Mouse (Mus musculus) hindbrain, embryonic 13.5 days (tissue): ENCODE data around the gene a. TPM values are rescaled to one million over a fixed set of nuclear protein-coding genes. Genes with fewer than 3 reads are reported as not detected.
A peak's percentile ranks its signal among the peaks of the same experiment; 100 is the strongest.
"Not testable (repeated sequence)": the region's sequence is repeated elsewhere in the genome, so short reads cannot be mapped to it uniquely, and the experiment has no call there.

Experiments used
- ATAC-seq: fragments of 200-750 bp; cut with Nextera tagmentation; 2 replicates; pipeline ENCODE4 v1.8.0; 2017; ENCODE audit warnings: moderate TSS enrichment; ENCODE audit not compliant: low FRiP score
- H3K27ac ChIP-seq: fragments of 300-500 bp; sonication (generic); 2 replicates; pipeline ENCODE4 v1.5.1; 2015; ENCODE audit warnings: inconsistent platforms, mild to moderate bottlenecking, moderate library complexity
- H3K27me3 ChIP-seq: fragments of 300-500 bp; sonication (generic); 2 replicates; pipeline ENCODE4 v1.6.1; 2015; ENCODE audit warnings: mild to moderate bottlenecking, inconsistent platforms
- H3K36me3 ChIP-seq: fragments of 300-500 bp; sonication (generic); 2 replicates; pipeline ENCODE4 v1.6.1; 2015; ENCODE audit warnings: mild to moderate bottlenecking, inconsistent platforms
- H3K4me1 ChIP-seq: fragments of 300-500 bp; sonication (generic); replicated peaks from 2 replicates; pipeline ENCODE4 v1.6.1; 2015; ENCODE audit warnings: inconsistent platforms
- H3K4me2 ChIP-seq: fragments of 300-500 bp; sonication (generic); 2 replicates; pipeline ENCODE4 v1.6.1; 2015; ENCODE audit warnings: inconsistent platforms, mild to moderate bottlenecking, moderate library complexity
- H3K4me3 ChIP-seq: fragments of 300-500 bp; sonication (generic); 2 replicates; pipeline ENCODE4 v1.5.1; 2015; ENCODE audit warnings: mild to moderate bottlenecking, inconsistent platforms
- H3K9ac ChIP-seq: fragments of 300-500 bp; sonication (generic); 2 replicates; pipeline ENCODE4 v1.6.1; 2015; ENCODE audit warnings: mild to moderate bottlenecking, inconsistent platforms
- H3K9me3 ChIP-seq: fragments of 300-500 bp; sonication (generic); 2 replicates; pipeline ENCODE4 v1.6.1; 2016; ENCODE audit warnings: inconsistent platforms
- WGBS: fragments of 180-500 bp; shearing (Covaris S2); methylation state at CpG from one replicate; pipeline ENCODE4 v1.1.7; 2015; 5-methylcytosine and 5-hydroxymethylcytosine counted together
- polyA plus RNA-seq: library from polyadenylated mRNA; unstranded; fragments of >200 nt; fragmentation: Nextera tagmentation; extraction: Ambion mirVana; gene quantifications from 2 replicates; pipeline ENCODE4 v1.2.1, GENCODE M21; 2015

a gene
- polyA plus RNA-seq, 1 experiment from 2014 or later, result 1.4 TPM

- no peak for ATAC-seq
- no peaks in the 10 kb centered on the region for H3K27me3 ChIP-seq
- H3K27ac ChIP-seq, result no peak overlapping the region
- no peak overlapping the region for H3K4me2 ChIP-seq
- H3K4me1 ChIP-seq, result no peaks in the 10 kb centered on the region
- 82% methylated on average over 4 of the region's 4 CpGs for WGBS
- no peak overlapping the region for H3K4me3 ChIP-seq
- H3K9me3 ChIP-seq, result no peaks in the 10 kb centered on the region
- H3K36me3 ChIP-seq, result no peaks in the 10 kb centered on the region
- H3K9ac ChIP-seq, result no peak overlapping the region
Measured at GRCm38 (mm10) chr2:155039956-155040355, 248.8 kb downstream of the a start.

GRCm38 (mm10) chr2:155044542-155044941 lies 253.3 kb downstream of the a start:
- Histone ChIP-seq H3K27me3 (no peaks in the 10 kb centered on the region), H3K4me1 (no peaks in the 10 kb centered on the region), H3K4me3 (no peak overlapping the region), H3K9ac (no peak overlapping the region), H3K27ac (no peak overlapping the region), H3K36me3 (no peaks in the 10 kb centered on the region), H3K9me3 (no peaks in the 10 kb centered on the region), H3K4me2 (no peak overlapping the region)
- no peak for ATAC-seq
- 89% methylated on average over 3 of the region's 3 CpGs for WGBS

- no peak for ATAC-seq
- Histone ChIP-seq H3K4me3 (no peak overlapping the region), H3K4me2 (no peak overlapping the region), H3K27me3 (no peaks in the 10 kb centered on the region), H3K9me3 (no peaks in the 10 kb centered on the region), H3K4me1 (peaks cover 2% of the 10 kb centered on the region), H3K9ac (no peak overlapping the region), H3K27ac (no peak overlapping the region), H3K36me3 (no peaks in the 10 kb centered on the region)
- WGBS, result 70% methylated on average over 3 of the region's 3 CpGs
Measured at GRCm38 (mm10) chr2:155045075-155045474, 253.9 kb downstream of the a start.

GRCm38 (mm10) chr2:155046803-155047202 lies 255.6 kb downstream of the a start:
- Histone ChIP-seq H3K27ac (no peak overlapping the region), H3K4me1 (peaks cover 13% of the 10 kb centered on the region), H3K4me3 (no peak overlapping the region), H3K9me3 (no peaks in the 10 kb centered on the region), H3K4me2 (no peak overlapping the region), H3K27me3 (no peaks in the 10 kb centered on the region), H3K9ac (no peak overlapping the region), H3K36me3 (no peaks in the 10 kb centered on the region)
- WGBS, result 88% methylated on average over 2 of the region's 2 CpGs
- no peak for ATAC-seq

GRCm38 (mm10) chr2:155047452-155048178 lies 256.4 kb downstream of the a start:
- WGBS, result 68% methylated on average over 7 of the region's 7 CpGs
- Histone ChIP-seq H3K27me3 (no peaks in the 10 kb centered on the region), H3K9ac (no peak overlapping the region)

GRCm38 (mm10) chr2:155050108-155050503 lies 258.9 kb downstream of the a start:
- WGBS, result 21% methylated on average over 5 of the region's 5 CpGs
- H3K4me3 ChIP-seq, result peak overlapping the region; percentile 55
- peak overlapping the region; percentile 69 for H3K4me2 ChIP-seq
- no peaks in the 10 kb centered on the region for H3K9me3 ChIP-seq
- no peaks in the 10 kb centered on the region for H3K36me3 ChIP-seq
- ATAC-seq, result peak; percentile 9; the same call in 1 of the 2 replicates
- H3K27me3 ChIP-seq, result no peaks in the 10 kb centered on the region
- peaks cover 14% of the 10 kb centered on the region for H3K4me1 ChIP-seq
- H3K27ac ChIP-seq, result peak overlapping the region; percentile 92
- H3K9ac ChIP-seq, result peak overlapping the region; percentile 87

More at GRCm38 (mm10) chr2:155047452-155048178, 256.4 kb downstream of the a start:
- peaks cover 14% of the 10 kb centered on the region for H3K4me1 ChIP-seq
- no peak overlapping the region for H3K27ac ChIP-seq
- ATAC-seq, result no peak
- no peaks in the 10 kb centered on the region for H3K36me3 ChIP-seq
- no peak overlapping the region for H3K4me2 ChIP-seq
- no peak overlapping the region for H3K4me3 ChIP-seq
- no peaks in the 10 kb centered on the region for H3K9me3 ChIP-seq

- ATAC-seq, result peak; percentile 97
- Histone ChIP-seq H3K27ac (peak overlapping the region; percentile 92), H3K9ac (peak overlapping the region; percentile 87), H3K4me1 (peaks cover 14% of the 10 kb centered on the region), H3K27me3 (no peaks in the 10 kb centered on the region), H3K4me2 (peak overlapping the region; percentile 69), H3K9me3 (no peaks in the 10 kb centered on the region), H3K36me3 (no peaks in the 10 kb centered on the region), H3K4me3 (peak overlapping the region; percentile 55)
- WGBS, result under 1% methylated on average over 45 of the region's 45 CpGs
Measured at GRCm38 (mm10) chr2:155050504-155051236, 259.5 kb downstream of the a start.

GRCm38 (mm10) chr2:155051622-155052351 lies 260.6 kb downstream of the a start:
- 29% methylated on average over 9 of the region's 9 CpGs for WGBS

GRCm38 (mm10) chr2:155052681-155053080 lies 261.5 kb downstream of the a start:
- H3K4me1 ChIP-seq, result peaks cover 14% of the 10 kb centered on the region
- H3K9me3 ChIP-seq, result no peaks in the 10 kb centered on the region
- H3K4me3 ChIP-seq, result no peak overlapping the region
- WGBS, result 89% methylated on average over 2 of the region's 2 CpGs
- no peak overlapping the region for H3K4me2 ChIP-seq
- no peak for ATAC-seq
- H3K9ac ChIP-seq, result no peak overlapping the region
- H3K27ac ChIP-seq, result no peak overlapping the region
- no peaks in the 10 kb centered on the region for H3K36me3 ChIP-seq
- H3K27me3 ChIP-seq, result no peaks in the 10 kb centered on the region

More at GRCm38 (mm10) chr2:155051622-155052351, 260.6 kb downstream of the a start:
- H3K4me1 ChIP-seq, result peaks cover 14% of the 10 kb centered on the region
- H3K9me3 ChIP-seq, result no peaks in the 10 kb centered on the region
- peak overlapping the region; percentile 69 for H3K4me2 ChIP-seq
- no peaks in the 10 kb centered on the region for H3K27me3 ChIP-seq
- ATAC-seq, result no peak
- peak overlapping the region; percentile 63 for H3K9ac ChIP-seq
- no peaks in the 10 kb centered on the region for H3K36me3 ChIP-seq
- H3K27ac ChIP-seq, result peak overlapping the region; percentile 92; the same call in 1 of the 2 replicates
- H3K4me3 ChIP-seq, result peak overlapping the region; percentile 55

- H3K9ac ChIP-seq, H3K4me2 ChIP-seq, H3K4me3 ChIP-seq, H3K36me3 ChIP-seq, H3K27me3 ChIP-seq, ATAC-seq, H3K9me3 ChIP-seq, H3K27ac ChIP-seq: not testable (repeated sequence)
- 94% methylated on average over 8 of the region's 8 CpGs for WGBS
- peaks cover 14% of the 10 kb centered on the region for H3K4me1 ChIP-seq
Measured at GRCm38 (mm10) chr2:155053512-155053911, 262.3 kb downstream of the a start.

- Histone ChIP-seq H3K4me1 (peaks cover 14% of the 10 kb centered on the region), H3K27me3 (no peaks in the 10 kb centered on the region), H3K4me3 (no peak overlapping the region), H3K36me3 (peaks cover 7% of the 10 kb centered on the region), H3K9me3 (no peaks in the 10 kb centered on the region), H3K4me2 (no peak overlapping the region), H3K27ac (no peak overlapping the region), H3K9ac (no peak overlapping the region)
- no peak for ATAC-seq
- WGBS, result 83% methylated on average over 3 of the region's 3 CpGs
Measured at GRCm38 (mm10) chr2:155054672-155055071, 263.5 kb downstream of the a start.

- Histone ChIP-seq H3K4me1 (peaks cover 8% of the 10 kb centered on the region), H3K9me3 (no peaks in the 10 kb centered on the region), H3K4me2 (no peak overlapping the region), H3K27me3 (no peaks in the 10 kb centered on the region), H3K4me3 (no peak overlapping the region), H3K36me3 (peaks cover 15% of the 10 kb centered on the region), H3K9ac (no peak overlapping the region), H3K27ac (no peak overlapping the region)
- 80% methylated on average over 5 of the region's 5 CpGs for WGBS
- ATAC-seq, result no peak
Measured at GRCm38 (mm10) chr2:155056076-155056578, 264.9 kb downstream of the a start.
